Mouse (Mus musculus) limb, embryonic 11.5 days (tissue): ENCODE measurements around the gene Sertm1. TPM values are rescaled to one million over a fixed set of nuclear protein-coding genes. Genes with fewer than 3 reads are reported as not detected.

Experiments
- ATAC-seq: fragments of 200-750 bp; cut with Nextera tagmentation; 2 replicates; pipeline ENCODE4 v1.8.0; 2017; ENCODE audit warnings: low read depth; ENCODE audit not compliant: insufficient number of reproducible peaks, low FRiP score, low TSS enrichment
- DNase-seq: peaks from one replicate; pipeline ENCODE4 v3.0.0-alpha.2; 2015; ENCODE audit warnings: low spot score
- H3K27ac ChIP-seq: fragments of 300-500 bp; sonication (generic); replicated peaks from 2 replicates; pipeline ENCODE4 v1.5.1; 2014; ENCODE audit warnings: low read depth, mild to moderate bottlenecking, low read length
- H3K27me3 ChIP-seq: fragments of 300-500 bp; sonication (generic); 2 replicates; pipeline ENCODE4 v1.6.1; 2014; ENCODE audit warnings: mild to moderate bottlenecking, low read length, mixed read lengths; ENCODE audit not compliant: control insufficient read depth, insufficient read depth
- H3K36me3 ChIP-seq: fragments of 300-500 bp; sonication (generic); 2 replicates; pipeline ENCODE4 v1.6.1; 2014; ENCODE audit warnings: mild to moderate bottlenecking, low read length, moderate library complexity, mixed read lengths; ENCODE audit not compliant: control insufficient read depth, insufficient read depth
- H3K4me1 ChIP-seq: fragments of 300-500 bp; sonication (generic); 2 replicates; pipeline ENCODE4 v1.6.1; 2014; ENCODE audit warnings: low read length, mixed read lengths; ENCODE audit not compliant: control insufficient read depth, insufficient read depth
- H3K4me2 ChIP-seq: fragments of 300-500 bp; sonication (generic); 2 replicates; pipeline ENCODE4 v1.6.1; 2014; ENCODE audit warnings: low read depth, mild to moderate bottlenecking, moderate library complexity; ENCODE audit not compliant: severe bottlenecking
- H3K4me3 ChIP-seq: fragments of 300-500 bp; sonication (generic); 2 replicates; pipeline ENCODE4 v1.5.1; 2014; ENCODE audit warnings: low read depth, low read length
- H3K9ac ChIP-seq: fragments of 300-500 bp; sonication (generic); 2 replicates; pipeline ENCODE4 v1.6.1; 2014; ENCODE audit warnings: mild to moderate bottlenecking, low read length
- H3K9me3 ChIP-seq: fragments of 300-500 bp; sonication (generic); 2 replicates; pipeline ENCODE4 v1.6.1; 2016; ENCODE audit warnings: low read length; ENCODE audit not compliant: control insufficient read depth
- WGBS: fragments of 180-500 bp; shearing (Covaris S2); extraction: QIAGEN DNeasy Blood & Tissue Kit; methylation state at CpG from one replicate; pipeline ENCODE4 v1.1.7; 2014; 5-methylcytosine and 5-hydroxymethylcytosine counted together
- polyA plus RNA-seq: library from polyadenylated mRNA; unstranded; fragments of >200 nt; fragmentation: Nextera tagmentation; extraction: Ambion mirVana; gene quantifications from 2 replicates; pipeline ENCODE4 v1.2.1, GENCODE M21; 2014

Sertm1 gene
- polyA plus RNA-seq = 0.08 and 0.17 TPM in 2 replicates

DNA sequence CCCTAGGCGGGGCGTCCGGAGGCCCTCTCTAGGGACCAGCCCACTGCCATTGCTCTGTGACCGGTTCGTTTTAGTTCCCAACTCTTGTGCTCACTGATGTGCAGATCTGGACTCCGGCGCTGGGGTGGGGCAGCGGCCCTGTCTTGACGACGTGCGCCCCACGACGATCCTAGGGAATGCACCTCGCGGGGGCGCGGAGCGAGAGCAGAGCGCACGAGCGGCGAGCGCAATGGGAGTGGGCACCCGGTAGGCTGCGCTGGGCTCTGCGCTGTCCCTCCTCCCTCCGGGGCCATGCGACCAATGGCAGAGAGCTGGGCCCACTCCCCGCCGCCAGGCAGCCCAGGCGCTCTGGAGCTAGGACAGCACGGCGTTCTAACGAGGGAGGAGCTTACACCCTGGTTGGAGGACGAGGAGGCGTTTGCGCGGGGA, at the start of gene Sertm1:
Gene Sertm1 (minus strand): TSS at position 245 of the 429 bp plus-strand sequence.
- Histone ChIP-seq H3K4me1 (peaks cover 2% of the 10 kb centered on the region; the same call in 1 of the 2 replicates), H3K27ac (no peak within 1 kb of the TSS), H3K9ac (peak within 1 kb of the TSS; percentile 24; the same call in 1 of the 2 replicates), H3K27me3 (peaks cover 28% of the 10 kb centered on the region), H3K4me3 (peak within 1 kb of the TSS; percentile 43), H3K36me3 (no peaks in the 10 kb centered on the region), H3K9me3 (no peaks in the 10 kb centered on the region), H3K4me2 (peak within 1 kb of the TSS; percentile 87)
- DNase-seq (peak; percentile 83), ATAC-seq (peak; percentile 93)
- WGBS = under 1% methylated on average over 36 of the region's 38 CpGs

DNA sequence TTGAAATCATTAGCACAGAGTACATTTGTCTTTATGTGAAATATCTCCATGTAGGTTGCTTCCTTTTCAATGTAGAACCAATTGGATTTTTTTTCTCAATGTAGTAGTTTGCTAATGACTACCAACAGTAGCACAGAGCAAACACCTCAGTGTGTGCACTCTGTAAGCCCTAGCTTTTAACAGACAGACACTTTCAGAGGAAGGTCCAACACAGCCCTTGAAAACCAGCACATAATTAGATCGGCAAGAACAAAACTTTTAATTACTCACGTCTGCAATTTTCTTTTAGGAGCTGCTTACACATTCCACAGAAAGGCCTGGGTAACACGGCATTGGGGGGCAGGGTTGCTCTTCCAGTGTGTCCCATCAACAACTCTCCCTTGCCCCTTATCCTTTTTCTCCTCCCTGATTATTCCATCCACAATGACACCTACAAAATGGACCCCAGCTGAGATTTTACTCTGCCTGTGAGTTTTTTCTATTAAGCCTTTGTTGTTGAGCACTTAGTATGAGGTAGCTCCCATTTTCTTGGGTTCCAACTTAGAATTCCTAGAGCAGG, 49.3 kb upstream of the Sertm1 start:
- Histone ChIP-seq H3K27ac (no peak overlapping the region), H3K4me1 (no peaks in the 10 kb centered on the region), H3K9me3 (no peaks in the 10 kb centered on the region), H3K36me3 (no peaks in the 10 kb centered on the region), H3K4me3 (no peak overlapping the region), H3K4me2 (no peak overlapping the region), H3K27me3 (no peaks in the 10 kb centered on the region), H3K9ac (no peak overlapping the region)
- no peak for DNase-seq
- WGBS = 52% methylated on average over 3 of the region's 3 CpGs
- no peak for ATAC-seq

DNA sequence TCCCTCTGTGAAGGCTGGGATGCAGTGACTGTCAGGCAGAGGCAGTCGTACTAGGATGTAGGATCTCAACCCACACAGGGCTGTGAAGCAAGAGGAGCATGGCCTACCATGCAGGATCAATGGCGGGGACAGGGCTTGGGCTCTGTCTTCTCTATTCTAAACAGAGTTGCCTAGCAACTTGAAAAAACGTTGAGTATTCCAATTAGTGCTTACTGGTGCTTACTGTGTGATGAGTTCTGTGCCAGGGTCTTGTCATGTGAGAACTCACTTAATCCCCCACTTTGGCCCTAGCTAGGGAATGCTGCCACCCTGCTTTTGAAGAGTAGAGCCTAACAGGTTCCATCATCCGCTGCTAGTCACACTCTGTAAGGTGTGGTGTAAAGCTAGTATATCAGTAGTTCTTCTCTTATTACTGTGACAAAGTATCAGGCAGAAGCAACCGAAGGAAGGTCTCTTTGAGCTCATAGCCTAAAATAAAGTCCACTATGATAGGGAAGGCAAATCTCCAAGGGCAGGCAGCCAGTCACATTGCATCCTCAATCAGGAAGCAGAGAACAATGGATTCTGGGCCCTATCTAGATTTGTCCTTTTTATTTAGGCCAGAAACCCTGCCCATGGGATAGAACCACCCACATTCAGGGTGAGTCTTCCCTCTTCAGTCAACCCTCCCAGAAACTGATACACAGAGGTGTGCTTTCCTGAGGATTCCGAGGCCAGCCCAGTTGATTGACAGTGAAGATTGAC, 27.6 kb upstream of the Sertm1 start:
- H3K36me3 ChIP-seq = no peaks in the 10 kb centered on the region
- DNase-seq (no peak), ATAC-seq (no peak)
- no peak overlapping the region for H3K4me2 ChIP-seq
- H3K27me3 ChIP-seq = no peaks in the 10 kb centered on the region
- no peak overlapping the region for H3K4me3 ChIP-seq
- no peaks in the 10 kb centered on the region for H3K9me3 ChIP-seq
- WGBS = 77% methylated on average over 6 of the region's 6 CpGs
- H3K4me1 ChIP-seq = no peaks in the 10 kb centered on the region
- no peak overlapping the region for H3K9ac ChIP-seq
- H3K27ac ChIP-seq = no peak overlapping the region

DNA sequence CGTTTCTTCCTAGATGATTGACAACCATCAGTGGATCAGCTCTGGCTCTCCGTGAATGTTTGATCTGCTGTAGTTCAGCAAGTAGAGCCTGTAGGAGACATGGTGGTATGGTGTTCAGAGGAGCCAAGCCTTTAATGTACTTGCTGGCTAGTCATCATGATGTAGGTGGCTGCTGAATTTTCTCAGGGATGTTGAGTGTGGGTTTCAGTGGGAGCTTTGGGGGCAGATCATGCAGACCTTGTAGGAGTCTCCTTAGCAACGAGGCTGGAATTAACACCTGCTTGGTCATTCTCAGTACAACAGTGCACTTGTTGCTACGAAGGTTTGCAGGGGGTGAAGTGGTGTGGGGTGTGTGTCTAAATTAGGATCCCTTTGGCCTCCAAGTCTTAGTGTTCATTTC, 18.8 kb upstream of the Sertm1 start:
- Histone ChIP-seq H3K27me3 (no peaks in the 10 kb centered on the region), H3K4me3 (no peak overlapping the region), H3K9ac (no peak overlapping the region), H3K27ac (no peak overlapping the region), H3K9me3 (no peaks in the 10 kb centered on the region), H3K4me1 (no peaks in the 10 kb centered on the region), H3K36me3 (no peaks in the 10 kb centered on the region), H3K4me2 (no peak overlapping the region)
- ATAC-seq (no peak), DNase-seq (no peak)
- 84% methylated on average over 4 of the region's 4 CpGs for WGBS

DNA sequence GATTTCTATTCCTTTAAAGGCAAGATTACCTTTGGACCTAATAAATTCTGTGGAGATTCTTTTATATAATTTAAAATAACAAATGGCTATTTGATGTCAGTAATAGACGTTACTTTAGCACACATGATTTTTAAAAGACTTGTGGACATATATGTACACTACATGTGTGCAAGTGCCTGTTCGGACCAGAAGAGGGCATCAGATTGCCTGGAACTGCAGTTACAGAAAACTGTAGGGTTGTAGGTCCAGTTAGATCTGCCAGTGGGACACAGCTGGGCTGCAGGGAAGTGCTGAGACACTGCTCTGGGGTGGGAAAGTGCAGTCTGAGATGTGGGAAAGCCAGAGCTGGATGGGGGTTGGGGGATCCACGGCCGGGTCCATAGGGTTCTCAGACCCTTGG, 16.9 kb upstream of the Sertm1 start:
- DNase-seq = no peak
- H3K4me3 ChIP-seq = no peak overlapping the region
- H3K9ac ChIP-seq = no peak overlapping the region
- H3K4me2 ChIP-seq = no peak overlapping the region
- H3K36me3 ChIP-seq = no peaks in the 10 kb centered on the region
- H3K27me3 ChIP-seq = no peaks in the 10 kb centered on the region
- no peak for ATAC-seq
- H3K9me3 ChIP-seq = no peaks in the 10 kb centered on the region
- H3K4me1 ChIP-seq = no peaks in the 10 kb centered on the region
- H3K27ac ChIP-seq = no peak overlapping the region
- WGBS = 87% methylated on average over 4 of the region's 4 CpGs

DNA sequence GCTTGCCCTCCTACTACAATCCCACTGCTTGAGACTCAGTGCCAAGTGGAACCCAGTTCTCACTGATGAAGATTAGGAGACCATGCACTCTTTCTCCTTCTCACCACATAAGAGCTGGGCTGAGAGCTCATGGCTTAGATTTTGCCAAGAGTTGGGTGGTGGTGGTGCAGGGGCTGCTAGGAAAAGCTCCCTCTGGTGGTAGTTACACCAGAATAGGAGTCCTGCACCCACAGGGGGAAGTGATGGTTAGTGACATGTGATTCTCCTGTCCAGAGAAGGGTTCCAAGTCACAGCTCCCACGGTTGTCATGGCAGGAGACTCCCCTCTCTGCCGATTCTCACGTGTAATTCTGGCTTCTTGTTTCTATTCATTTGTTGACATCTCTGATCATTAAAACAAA, 4.7 kb upstream of the Sertm1 start:
- Histone ChIP-seq H3K4me1 (peaks cover 2% of the 10 kb centered on the region; the same call in 1 of the 2 replicates), H3K9me3 (no peaks in the 10 kb centered on the region), H3K4me2 (no peak overlapping the region), H3K4me3 (no peak overlapping the region), H3K9ac (no peak overlapping the region), H3K36me3 (no peaks in the 10 kb centered on the region), H3K27ac (no peak overlapping the region), H3K27me3 (peaks cover 10% of the 10 kb centered on the region; the same call in 1 of the 2 replicates)
- 67% methylated on average over 3 of the region's 3 CpGs for WGBS
- ATAC-seq (no peak), DNase-seq (no peak)

DNA sequence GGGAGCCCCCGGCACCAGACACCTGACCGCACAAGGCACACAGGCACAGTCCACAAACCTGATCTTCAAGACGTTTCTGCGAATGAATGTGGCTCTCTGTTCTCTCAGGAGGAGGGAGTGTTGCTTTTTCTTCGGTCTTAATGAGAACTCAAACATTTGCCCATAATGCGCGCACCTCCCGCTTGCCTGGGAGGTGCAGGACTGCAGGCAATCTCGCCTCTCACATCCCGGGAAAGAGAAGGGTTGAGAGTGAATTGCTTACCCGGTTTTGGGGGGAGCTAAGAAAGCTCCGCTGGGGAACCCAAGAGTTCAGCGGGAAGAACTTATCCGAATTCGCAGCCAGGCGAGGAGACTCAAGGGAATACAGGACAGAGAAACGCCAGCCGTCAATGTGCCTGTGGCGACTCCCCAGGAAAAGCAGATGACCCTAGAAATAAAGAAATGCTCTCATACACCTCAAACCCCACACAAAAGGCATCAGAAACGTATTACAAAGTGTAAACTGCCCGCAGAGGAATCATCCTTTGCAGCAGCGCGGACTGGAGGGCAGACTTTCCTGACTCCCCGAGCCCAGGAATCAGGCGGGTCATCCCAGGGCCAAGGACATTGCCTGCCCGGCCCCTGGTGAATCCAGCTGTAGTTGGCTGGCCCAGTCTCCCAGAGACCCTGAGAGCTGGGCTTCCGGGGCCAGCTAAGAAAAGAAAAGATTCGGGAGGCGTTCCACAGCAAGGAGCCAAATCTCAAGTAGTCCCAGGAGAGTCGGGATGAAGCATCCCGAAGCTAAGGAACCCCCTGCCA, 643 bp downstream of the Sertm1 start:
- WGBS = 2% methylated on average over 31 of the region's 31 CpGs
- Histone ChIP-seq H3K4me2 (peak overlapping the region; percentile 87), H3K27me3 (peaks cover 28% of the 10 kb centered on the region), H3K4me1 (peaks cover 2% of the 10 kb centered on the region; the same call in 1 of the 2 replicates), H3K9ac (peak overlapping the region; percentile 24; the same call in 1 of the 2 replicates), H3K9me3 (no peaks in the 10 kb centered on the region), H3K27ac (no peak overlapping the region), H3K4me3 (peak overlapping the region; percentile 43), H3K36me3 (no peaks in the 10 kb centered on the region)
- ATAC-seq (0 out of 2 replicates have a peak, but pooled peaks have one; percentile 13), DNase-seq (peak; percentile 35)

DNA sequence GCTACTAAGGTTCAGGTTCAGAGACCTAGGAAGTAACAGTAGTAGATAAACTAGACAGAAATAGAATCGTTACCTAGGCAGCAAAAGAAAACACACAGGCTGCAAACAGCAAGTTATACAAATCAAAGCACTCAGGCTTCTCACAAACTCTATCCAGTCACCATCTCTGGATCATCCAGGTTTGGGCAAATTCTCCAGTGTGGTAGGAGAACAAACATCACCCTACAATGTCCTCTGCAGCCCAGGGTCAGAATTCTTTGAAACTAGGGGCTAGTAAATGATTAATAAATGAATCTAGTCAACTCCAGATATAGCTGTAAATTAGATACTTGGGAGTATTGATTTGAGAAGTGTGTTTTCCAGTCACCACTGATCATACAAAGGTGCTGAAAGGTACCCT, 6.8 kb downstream of the Sertm1 start:
- no peak for DNase-seq
- H3K9me3 ChIP-seq = no peaks in the 10 kb centered on the region
- no peak overlapping the region for H3K4me3 ChIP-seq
- no peaks in the 10 kb centered on the region for H3K4me1 ChIP-seq
- H3K27me3 ChIP-seq = peaks cover 4% of the 10 kb centered on the region
- WGBS = 89% methylated on average over 1 of the region's 1 CpGs
- H3K36me3 ChIP-seq = no peaks in the 10 kb centered on the region
- no peak overlapping the region for H3K9ac ChIP-seq
- no peak overlapping the region for H3K27ac ChIP-seq
- no peak overlapping the region for H3K4me2 ChIP-seq
- no peak for ATAC-seq
